Mouse (Mus musculus): ENCODE measurements around the gene Creb3l1.

- TF ChIP-seq EP300 (IDR thresholded peaks at IDR 0.05; ENCODE audit: low read depth) (no peak), CTCF (IDR thresholded peaks at IDR 0.05; ENCODE audit: low read depth) (no peak)
These were observed 5.3 kb upstream of the Creb3l1 start for GRCm38 (mm10) chr2:92029387-92030133.

Data from liver, embryonic 14.5 days (tissue).